Mouse (Mus musculus) midbrain, embryonic 11.5 days (tissue): ENCODE measurements around the gene Bhlhe40. TPM values are rescaled to one million over a fixed set of nuclear protein-coding genes. Genes with fewer than 3 reads are reported as not detected.

Experiments used
- ATAC-seq: fragments of 200-750 bp; cut with Nextera tagmentation; 2 replicates; pipeline ENCODE4 v1.8.0; 2017; ENCODE audit warnings: moderate TSS enrichment, moderate library complexity; ENCODE audit not compliant: low FRiP score
- DNase-seq: peaks from one replicate; pipeline ENCODE4 v3.0.0; 2015; ENCODE audit warnings: low spot score; ENCODE audit errors: missing footprints
- H3K27ac ChIP-seq: fragments of 300-500 bp; sonication (generic); 2 replicates; pipeline ENCODE4 v1.5.1; 2014; ENCODE audit warnings: low read depth, low read length
- H3K27me3 ChIP-seq: fragments of 300-500 bp; sonication (generic); 2 replicates; pipeline ENCODE4 v1.6.1; 2014; ENCODE audit warnings: mild to moderate bottlenecking, low read length, moderate library complexity, mixed read lengths; ENCODE audit not compliant: control insufficient read depth, insufficient read depth
- H3K36me3 ChIP-seq: fragments of 300-500 bp; sonication (generic); 2 replicates; pipeline ENCODE4 v1.6.1; 2014; ENCODE audit warnings: mild to moderate bottlenecking, low read length, moderate library complexity, mixed read lengths; ENCODE audit not compliant: control insufficient read depth, insufficient read depth
- H3K4me1 ChIP-seq: fragments of 300-500 bp; sonication (generic); 2 replicates; pipeline ENCODE4 v1.6.1; 2014; ENCODE audit warnings: low read length; ENCODE audit not compliant: control insufficient read depth, insufficient read depth
- H3K4me2 ChIP-seq: fragments of 300-500 bp; sonication (generic); 2 replicates; pipeline ENCODE4 v1.6.1; 2014; ENCODE audit warnings: mild to moderate bottlenecking, moderate library complexity
- H3K4me3 ChIP-seq: fragments of 300-500 bp; sonication (generic); 2 replicates; pipeline ENCODE4 v1.5.1; 2014; ENCODE audit warnings: low read depth, low read length
- H3K9ac ChIP-seq: fragments of 300-500 bp; sonication (generic); 2 replicates; pipeline ENCODE4 v1.6.1; 2014; ENCODE audit warnings: low read length
- H3K9me3 ChIP-seq: fragments of 300-500 bp; sonication (generic); 2 replicates; pipeline ENCODE4 v1.6.1; 2016; ENCODE audit warnings: low read length; ENCODE audit not compliant: control insufficient read depth
- WGBS: fragments of 180-500 bp; shearing (Covaris S2); extraction: QIAGEN DNeasy Blood & Tissue Kit; methylation state at CpG from one replicate; pipeline ENCODE4 v1.1.7; 2014; 5-methylcytosine and 5-hydroxymethylcytosine counted together
- polyA plus RNA-seq: library from polyadenylated mRNA; unstranded; fragments of >200 nt; fragmentation: Nextera tagmentation; extraction: Ambion mirVana; gene quantifications from 2 replicates; pipeline ENCODE4 v1.2.1, GENCODE M21; 2014

Gene Bhlhe40
- polyA plus RNA-seq, 1 experiment from 2014 or later = 1.7 TPM

DNA sequence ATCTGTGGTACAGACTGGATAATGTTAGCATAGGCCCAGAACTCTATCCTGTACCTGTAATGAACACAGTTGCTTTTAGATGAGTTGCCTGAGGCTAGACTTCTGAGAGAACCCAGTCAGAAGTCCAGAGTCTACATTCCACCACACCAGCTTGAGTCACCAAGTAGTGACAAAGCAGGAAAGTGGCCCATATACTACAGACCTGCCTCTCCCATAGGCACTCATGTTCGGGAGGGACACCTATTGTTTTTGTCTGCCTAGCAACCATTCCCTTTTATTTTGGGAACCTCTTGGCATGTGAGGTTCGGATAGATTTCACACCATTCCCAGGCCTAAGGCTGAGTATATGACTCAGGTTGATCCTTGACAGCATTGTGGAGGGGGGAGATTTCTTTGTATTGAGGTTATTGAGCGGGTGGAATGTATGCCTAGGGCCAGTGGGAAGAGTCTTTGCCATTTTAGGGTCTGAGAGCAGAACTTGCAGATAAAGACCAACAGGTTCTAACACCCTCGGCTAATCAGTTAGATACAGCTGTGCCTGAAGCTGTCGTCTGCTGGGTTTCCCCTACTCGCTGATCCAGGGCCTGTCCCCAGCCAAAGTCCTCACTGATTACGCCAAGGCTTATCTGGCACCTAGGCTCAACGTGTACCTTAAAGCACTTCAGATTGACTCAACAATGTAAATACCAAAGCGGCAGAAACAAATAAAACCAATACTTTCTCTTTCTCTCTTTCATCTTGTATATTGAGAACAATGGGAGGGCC, 44.1 kb downstream of the Bhlhe40 start:
- Histone ChIP-seq H3K9ac (no peak overlapping the region), H3K9me3 (no peaks in the 10 kb centered on the region), H3K4me1 (peaks cover 13% of the 10 kb centered on the region), H3K36me3 (no peaks in the 10 kb centered on the region), H3K4me3 (no peak overlapping the region), H3K27me3 (no peaks in the 10 kb centered on the region; the same call in 1 of the 2 replicates), H3K4me2 (no peak overlapping the region), H3K27ac (no peak overlapping the region)
- peak; percentile 82 for DNase-seq
- WGBS = 61% methylated on average over 9 of the region's 9 CpGs
- ATAC-seq = no peak

GRCm38 (mm10) chr6:108705957-108706356, 45.5 kb downstream of the Bhlhe40 start:
- WGBS = 76% methylated on average over 6 of the region's 6 CpGs
- H3K9me3 ChIP-seq = no peaks in the 10 kb centered on the region
- H3K4me2 ChIP-seq = no peak overlapping the region
- no peak overlapping the region for H3K27ac ChIP-seq
- no peak overlapping the region for H3K9ac ChIP-seq
- H3K27me3 ChIP-seq = no peaks in the 10 kb centered on the region; the same call in 1 of the 2 replicates
- no peaks in the 10 kb centered on the region for H3K36me3 ChIP-seq
- H3K4me1 ChIP-seq = peaks cover 9% of the 10 kb centered on the region; the same call in 1 of the 2 replicates
- ATAC-seq = no peak
- H3K4me3 ChIP-seq = no peak overlapping the region
- peak; percentile 74 for DNase-seq

DNA sequence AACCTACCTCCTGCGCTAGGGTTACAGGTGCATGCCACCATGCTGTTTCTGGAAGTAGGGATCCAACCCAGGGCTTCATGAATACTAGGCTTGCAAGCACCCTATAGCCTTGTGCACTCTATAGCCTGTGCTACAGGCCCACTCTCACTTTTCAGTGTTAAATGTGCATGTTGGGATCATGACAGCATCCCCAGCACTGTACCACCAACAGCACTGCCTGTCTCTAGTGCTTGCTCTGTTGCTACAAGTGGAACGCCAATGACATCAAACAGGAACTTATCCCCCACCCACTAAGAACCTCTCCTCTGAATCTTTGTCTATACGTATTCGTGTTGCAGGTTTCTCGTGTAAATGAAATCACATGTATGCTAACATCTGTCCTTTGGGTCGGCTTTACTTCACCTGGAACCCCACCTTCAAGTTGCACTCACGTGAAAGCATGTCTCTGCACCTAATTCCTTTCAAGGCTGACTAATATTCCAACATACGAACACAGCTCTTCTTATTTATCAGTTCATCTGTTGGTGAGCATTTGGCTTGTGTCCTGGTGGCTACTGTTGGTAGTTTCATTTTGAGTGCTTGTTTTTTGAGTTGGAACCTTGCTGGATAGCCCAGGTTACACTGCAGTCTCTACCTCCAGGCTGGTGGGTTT, 46.7 kb downstream of the Bhlhe40 start:
- no peak for ATAC-seq
- DNase-seq = peak; percentile 79
- H3K36me3 ChIP-seq = no peaks in the 10 kb centered on the region
- H3K4me2 ChIP-seq = no peak overlapping the region
- no peaks in the 10 kb centered on the region; the same call in 1 of the 2 replicates for H3K27me3 ChIP-seq
- 92% methylated on average over 8 of the region's 8 CpGs for WGBS
- H3K4me3 ChIP-seq = no peak overlapping the region
- no peaks in the 10 kb centered on the region for H3K9me3 ChIP-seq
- no peak overlapping the region for H3K9ac ChIP-seq
- peaks cover 9% of the 10 kb centered on the region; the same call in 1 of the 2 replicates for H3K4me1 ChIP-seq
- no peak overlapping the region for H3K27ac ChIP-seq

DNA sequence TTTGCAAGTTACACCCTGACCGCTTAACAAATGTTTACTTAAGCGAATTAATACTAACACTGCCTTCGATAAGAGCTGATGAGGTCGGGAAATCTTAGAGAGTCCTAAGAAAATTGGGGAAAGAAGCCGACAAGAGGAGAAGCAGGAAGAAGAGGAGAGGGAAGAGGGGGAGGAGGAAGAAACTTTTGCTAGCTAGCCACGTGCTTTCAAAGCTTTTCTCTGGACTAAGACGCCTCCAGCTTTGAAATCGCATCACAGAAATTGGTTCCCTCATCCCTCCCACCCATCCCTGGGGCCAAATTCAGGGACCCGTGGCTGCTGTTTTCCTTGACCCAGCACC, 48.7 kb downstream of the Bhlhe40 start:
- no peaks in the 10 kb centered on the region; the same call in 1 of the 2 replicates for H3K27me3 ChIP-seq
- H3K27ac ChIP-seq = no peak overlapping the region
- peaks cover 9% of the 10 kb centered on the region; the same call in 1 of the 2 replicates for H3K4me1 ChIP-seq
- DNase-seq (peak; percentile 81), ATAC-seq (no peak)
- WGBS = 15% methylated on average over 9 of the region's 9 CpGs
- H3K9me3 ChIP-seq = no peaks in the 10 kb centered on the region
- peak overlapping the region; percentile 35 for H3K4me3 ChIP-seq
- H3K4me2 ChIP-seq = peak overlapping the region; percentile 84
- no peaks in the 10 kb centered on the region for H3K36me3 ChIP-seq
- H3K9ac ChIP-seq = no peak overlapping the region; the same call in 1 of the 2 replicates

GRCm38 (mm10) chr6:108709471-108710231, 49.2 kb downstream of the Bhlhe40 start:
- H3K9me3 ChIP-seq = no peaks in the 10 kb centered on the region
- H3K27ac ChIP-seq = no peak overlapping the region
- peak overlapping the region; percentile 84 for H3K4me2 ChIP-seq
- H3K36me3 ChIP-seq = no peaks in the 10 kb centered on the region
- H3K4me1 ChIP-seq = peaks cover 9% of the 10 kb centered on the region; the same call in 1 of the 2 replicates
- peak overlapping the region; percentile 35 for H3K4me3 ChIP-seq
- under 1% methylated on average over 29 of the region's 29 CpGs for WGBS
- no peaks in the 10 kb centered on the region; the same call in 1 of the 2 replicates for H3K27me3 ChIP-seq
- peak overlapping the region; percentile 54 for H3K9ac ChIP-seq
- ATAC-seq (peak; percentile 93), DNase-seq (peak; percentile 96)

DNA sequence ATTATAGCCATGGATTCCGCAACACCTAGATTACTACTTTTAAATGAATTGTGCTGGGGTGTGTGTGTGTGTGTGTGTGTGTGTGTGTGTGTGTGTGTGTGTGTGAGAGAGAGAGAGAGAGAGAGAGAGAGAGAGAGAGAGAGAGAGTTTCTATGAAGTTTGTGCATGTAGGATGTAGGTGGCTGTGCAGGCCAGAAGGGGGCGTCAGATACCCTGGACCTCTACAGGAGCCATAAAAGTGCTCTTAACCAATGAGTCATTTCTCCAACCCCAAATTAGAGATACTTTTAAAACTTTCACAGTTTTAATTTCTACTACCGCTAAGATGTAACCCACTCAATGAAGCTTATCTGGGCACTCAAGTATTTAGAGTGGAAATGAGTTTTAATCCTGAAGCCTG, 50.2 kb downstream of the Bhlhe40 start:
- H3K36me3 ChIP-seq = no peaks in the 10 kb centered on the region
- H3K9me3 ChIP-seq = no peaks in the 10 kb centered on the region
- H3K4me2 ChIP-seq = no peak overlapping the region
- no peak overlapping the region for H3K4me3 ChIP-seq
- WGBS = 71% methylated on average over 3 of the region's 3 CpGs
- H3K9ac ChIP-seq = no peak overlapping the region
- H3K27ac ChIP-seq = no peak overlapping the region
- ATAC-seq (no peak), DNase-seq (no peak)
- H3K27me3 ChIP-seq = no peaks in the 10 kb centered on the region; the same call in 1 of the 2 replicates
- H3K4me1 ChIP-seq = peaks cover 9% of the 10 kb centered on the region; the same call in 1 of the 2 replicates

GRCm38 (mm10) chr6:108711192-108711964, 50.9 kb downstream of the Bhlhe40 start:
- Histone ChIP-seq H3K9me3 (no peaks in the 10 kb centered on the region), H3K4me2 (no peak overlapping the region), H3K9ac (no peak overlapping the region), H3K4me3 (no peak overlapping the region), H3K36me3 (no peaks in the 10 kb centered on the region), H3K27me3 (no peaks in the 10 kb centered on the region; the same call in 1 of the 2 replicates), H3K4me1 (peaks cover 9% of the 10 kb centered on the region; the same call in 1 of the 2 replicates), H3K27ac (no peak overlapping the region)
- ATAC-seq (no peak), DNase-seq (no peak)
- 79% methylated on average over 4 of the region's 4 CpGs for WGBS

DNA sequence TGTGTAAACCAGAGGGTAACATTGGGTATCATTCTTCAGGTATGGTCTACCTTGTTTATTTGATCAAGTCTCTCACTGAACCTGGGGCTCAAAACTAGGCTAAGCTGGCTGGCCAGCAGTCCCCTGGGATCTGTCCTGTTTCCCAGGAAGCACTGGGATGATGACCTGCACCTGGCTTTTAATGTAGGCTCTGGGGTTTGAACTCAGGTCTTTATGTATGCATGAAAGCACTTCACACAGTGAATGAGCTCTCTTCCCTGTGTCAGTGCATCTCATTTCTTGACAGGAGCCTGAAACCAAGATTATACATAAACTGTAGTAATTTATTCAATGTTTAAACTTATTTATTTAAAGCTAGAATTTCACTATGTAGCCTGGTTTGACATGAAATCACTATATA, 51.7 kb downstream of the Bhlhe40 start:
- H3K4me1 ChIP-seq = peaks cover 9% of the 10 kb centered on the region; the same call in 1 of the 2 replicates
- no peaks in the 10 kb centered on the region for H3K36me3 ChIP-seq
- no peak overlapping the region for H3K4me3 ChIP-seq
- H3K27ac ChIP-seq = no peak overlapping the region
- no peaks in the 10 kb centered on the region; the same call in 1 of the 2 replicates for H3K27me3 ChIP-seq
- no peak for ATAC-seq
- DNase-seq = no peak
- H3K9me3 ChIP-seq = no peaks in the 10 kb centered on the region
- H3K4me2 ChIP-seq = no peak overlapping the region
- no peak overlapping the region for H3K9ac ChIP-seq
